Mouse (Mus musculus) CH12.LX (cell line): Measurements from ENCODE around the gene Csrnp1. TPM values are rescaled to one million over a fixed set of nuclear protein-coding genes. Genes with fewer than 3 reads are reported as not detected.

Source experiments
- DNase-seq: peaks from one replicate; pipeline ENCODE4 v3.0.0-alpha.2; 2013; ENCODE audit errors: extremely low read depth
- H3K27ac ChIP-seq: 2 replicates; pipeline ENCODE4 v1.5.1; 2012; ENCODE audit warnings: low read depth, mild to moderate bottlenecking, control low read depth, moderate library complexity; ENCODE audit not compliant: insufficient read depth
- H3K27me3 ChIP-seq: replicated peaks from 2 replicates; pipeline ENCODE3; 2012; ENCODE audit warnings: inconsistent platforms
- H3K36me3 ChIP-seq, 2 experiments: replicated peaks in 1 of 2; 2 replicates each; pipeline versions ENCODE3 to v1.6.1; 2012; ENCODE audit warnings: inconsistent platforms in 1 of 2, low read length in 1 of 2, mild to moderate bottlenecking in 1 of 2, mixed read lengths in 1 of 2, moderate library complexity in 1 of 2; ENCODE audit not compliant: control insufficient read depth in 1 of 2, insufficient read depth in 1 of 2
- H3K4me1 ChIP-seq, 2 experiments: 2 replicates each; pipeline ENCODE4 v1.6.1; 2012; ENCODE audit warnings: inconsistent platforms in 1 of 2, moderate library complexity in 1 of 2; ENCODE audit not compliant: insufficient read depth in 2 of 2, control insufficient read depth in 1 of 2
- H3K4me2 ChIP-seq: 2 replicates; pipeline ENCODE4 v1.6.1; 2012; ENCODE audit warnings: low read depth, mild to moderate bottlenecking, control low read depth; ENCODE audit not compliant: poor library complexity, insufficient read depth, severe bottlenecking
- H3K4me3 ChIP-seq, 3 experiments: fragments of 150-350 bp in 1 of 3; sonication (generic) in 1 of 3; replicated peaks in 1 of 3; 2 replicates each; pipeline versions ENCODE3 to v1.5.1; 2011 to 2012; ENCODE audit warnings: low read depth in 2 of 3, low read length in 2 of 3, mild to moderate bottlenecking in 2 of 3, moderate library complexity in 2 of 3, control low read depth in 1 of 3, improper control_type of control experiment in 1 of 3, inconsistent platforms in 1 of 3, mixed read lengths in 1 of 3; ENCODE audit not compliant: poor library complexity in 1 of 3
- H3K79me2 ChIP-seq: replicated peaks from 2 replicates; pipeline ENCODE4 v1.6.1; 2012; ENCODE audit warnings: mild to moderate bottlenecking, moderate library complexity; ENCODE audit not compliant: control insufficient read depth, poor library complexity, insufficient read depth, severe bottlenecking; ENCODE audit errors: extremely low read depth
- H3K9ac ChIP-seq: 2 replicates; pipeline ENCODE4 v1.6.1; 2012; ENCODE audit warnings: low read depth, mild to moderate bottlenecking, control low read depth, moderate library complexity; ENCODE audit not compliant: insufficient read depth
- H3K9me3 ChIP-seq: replicated peaks from 2 replicates; pipeline ENCODE3; 2012; ENCODE audit warnings: low read length, inconsistent platforms, mixed read lengths
- CHD1 ChIP-seq: IDR thresholded peaks from 2 replicates; pipeline ENCODE4 v1.6.1; 2012; ENCODE audit warnings: low read depth, low read length, improper control_type of control experiment, inconsistent platforms
- CHD2 ChIP-seq: IDR thresholded peaks from 2 replicates; pipeline ENCODE4 v1.6.1; 2011; ENCODE audit warnings: low read length, improper control_type of control experiment
- E2F4 ChIP-seq: IDR thresholded peaks from 2 replicates; pipeline ENCODE4 v1.6.1; 2011; ENCODE audit warnings: low read depth, low read length, improper control_type of control experiment; ENCODE audit not compliant: insufficient replicate concordance
- ETS1 ChIP-seq: conservative IDR thresholded peaks from 2 replicates; pipeline ENCODE4 v1.6.1; 2012; ENCODE audit warnings: low read depth, mild to moderate bottlenecking, inconsistent platforms, low read length, improper control_type of control experiment, moderate library complexity
- HCFC1 ChIP-seq: IDR thresholded peaks from 2 replicates; pipeline ENCODE4 v1.6.1; 2012; ENCODE audit warnings: low read depth, mild to moderate bottlenecking, inconsistent platforms, low read length, improper control_type of control experiment
- IRF4 ChIP-seq: IDR thresholded peaks from 2 replicates; pipeline ENCODE4 v1.6.1; 2014; ENCODE audit warnings: low read depth, mild to moderate bottlenecking, inconsistent platforms, low read length, improper control_type of control experiment
- JUND ChIP-seq: conservative IDR thresholded peaks from 2 replicates; pipeline ENCODE4 v1.6.1; 2011; ENCODE audit warnings: low read depth, low read length, improper control_type of control experiment
- KAT2A ChIP-seq: IDR thresholded peaks from 2 replicates; pipeline ENCODE4 v1.6.1; 2012; ENCODE audit warnings: low read length, improper control_type of control experiment, inconsistent platforms; ENCODE audit not compliant: insufficient replicate concordance
- MAFK ChIP-seq: IDR thresholded peaks from 2 replicates; pipeline ENCODE4 v1.6.1; 2011; ENCODE audit warnings: low read length, improper control_type of control experiment; ENCODE audit not compliant: insufficient replicate concordance
- MAZ ChIP-seq: IDR thresholded peaks from 2 replicates; pipeline ENCODE4 v1.6.1; 2012; ENCODE audit warnings: low read depth, mild to moderate bottlenecking, inconsistent platforms, low read length, improper control_type of control experiment, moderate library complexity
- MEF2A ChIP-seq: IDR thresholded peaks from 2 replicates; pipeline ENCODE4 v1.6.1; 2014; ENCODE audit warnings: low read depth, mild to moderate bottlenecking, inconsistent platforms, low read length, improper control_type of control experiment, borderline replicate concordance
- MXI1 ChIP-seq: IDR thresholded peaks from 2 replicates; pipeline ENCODE4 v1.6.1; 2011; ENCODE audit warnings: mild to moderate bottlenecking, low read depth, low read length, improper control_type of control experiment
- MYC ChIP-seq: IDR thresholded peaks from 2 replicates; pipeline ENCODE4 v1.6.1; 2011; ENCODE audit warnings: low read depth, mild to moderate bottlenecking, improper control_type of control experiment, low read length
- NELFE ChIP-seq: IDR thresholded peaks from 2 replicates; pipeline ENCODE4 v1.6.1; 2011; ENCODE audit warnings: low read depth, low read length, improper control_type of control experiment
- NRF1 ChIP-seq: IDR thresholded peaks from 2 replicates; pipeline ENCODE4 v1.6.1; 2014; ENCODE audit warnings: low read depth, mild to moderate bottlenecking, inconsistent platforms, low read length, improper control_type of control experiment, moderate library complexity
- PAX5 ChIP-seq: IDR thresholded peaks from 2 replicates; pipeline ENCODE4 v1.6.1; 2012; ENCODE audit warnings: low read length, inconsistent platforms, mixed read lengths
- POLR2A ChIP-seq: IDR thresholded peaks from 2 replicates; pipeline ENCODE4 v1.6.1; 2011; ENCODE audit warnings: low read depth, mild to moderate bottlenecking, improper control_type of control experiment, low read length
- POLR2AphosphoS2 ChIP-seq: IDR thresholded peaks from 2 replicates; pipeline ENCODE4 v1.6.1; 2011; ENCODE audit warnings: low read depth, low read length, improper control_type of control experiment
- RAD21 ChIP-seq: IDR thresholded peaks from 2 replicates; pipeline ENCODE4 v1.6.1; 2011; ENCODE audit warnings: low read depth, mild to moderate bottlenecking, low read length, improper control_type of control experiment, moderate library complexity
- RCOR1 ChIP-seq: conservative IDR thresholded peaks from 2 replicates; pipeline ENCODE4 v1.6.1; 2012; ENCODE audit warnings: low read depth, mild to moderate bottlenecking, inconsistent platforms, low read length, improper control_type of control experiment
- SMC3 ChIP-seq: IDR thresholded peaks from 2 replicates; pipeline ENCODE4 v1.6.1; 2011; ENCODE audit warnings: low read depth, low read length, improper control_type of control experiment
- TBP ChIP-seq: conservative IDR thresholded peaks from 2 replicates; pipeline ENCODE4 v1.6.1; 2011; ENCODE audit warnings: low read depth, low read length, improper control_type of control experiment
- TCF12 ChIP-seq: IDR thresholded peaks from 2 replicates; pipeline ENCODE4 v1.6.1; 2014; ENCODE audit warnings: low read depth, mild to moderate bottlenecking, inconsistent platforms, low read length, improper control_type of control experiment
- UBTF ChIP-seq: IDR thresholded peaks from 2 replicates; pipeline ENCODE4 v1.6.1; 2012; ENCODE audit warnings: low read depth, mild to moderate bottlenecking, inconsistent platforms, low read length, improper control_type of control experiment, moderate library complexity
- USF2 ChIP-seq: conservative IDR thresholded peaks from 2 replicates; pipeline ENCODE4 v1.6.1; 2011; ENCODE audit warnings: low read depth, low read length, improper control_type of control experiment
- ZC3H11A ChIP-seq: IDR thresholded peaks from 2 replicates; pipeline ENCODE4 v1.6.1; 2012; ENCODE audit warnings: low read depth, mild to moderate bottlenecking, inconsistent platforms, low read length, improper control_type of control experiment
- ZMIZ1 ChIP-seq: IDR thresholded peaks from 2 replicates; pipeline ENCODE4 v1.6.1; 2012; ENCODE audit warnings: low read depth, mild to moderate bottlenecking, inconsistent platforms, low read length, improper control_type of control experiment
- ZNF384 ChIP-seq: IDR thresholded peaks from 2 replicates; pipeline ENCODE4 v1.6.1; 2012; ENCODE audit warnings: low read depth, low read length, improper control_type of control experiment, inconsistent platforms
- dilution Hi-C: fragments of 300-500 bp; cut with MboI; formaldehyde crosslinking; loops from 2 replicates; pipeline ENCODE4 v1.14.3; 2020; ENCODE audit warnings: low sequenced_read_pairs; ENCODE audit not compliant: extremely low pct_unique_long_range_greater_than_20kb, extremely low pct_ligation_motif_present
- in situ Hi-C: fragments of 300-500 bp; cut with MboI; formaldehyde crosslinking; loops from 3 replicates; pipeline ENCODE4 v1.14.3; 2019; ENCODE audit warnings: low sequenced_read_pairs, low pct_ligation_motif_present, low pct_unique_long_range_greater_than_20kb, mixed read lengths
- polyA plus RNA-seq: library from polyadenylated mRNA; unstranded; fragments of >175 nt; gene quantifications from 2 replicates; pipeline ENCODE4 v1.2.1, GENCODE M21; 2012; ENCODE audit warnings: low read depth; ENCODE audit not compliant: insufficient read length
- total RNA-seq, 2 experiments: library from RNA; depleted of rRNA; stranded (reverse); fragments of 300-350 nt in 1 of 2; fragments of >200 nt in 1 of 2; gene quantifications; 2 replicates each; pipeline ENCODE4 v1.2.3; 2012 to 2014

Gene Csrnp1
- total RNA-seq (2012; rRNA removed) (15.5 and 15.7 TPM in 2 replicates), total RNA-seq (2014; rRNA removed) (5.7 and 8.6 TPM in 2 replicates), polyA plus RNA-seq (7.8 and 8.1 TPM in 2 replicates)

- dilution Hi-C loops, result no loop called here
- no peak for TF ChIP-seq RCOR1
- no peak for TF ChIP-seq IRF4
- TF ChIP-seq E2F4, result no peak
- TF ChIP-seq MXI1, result no peak
- no peak for TF ChIP-seq ETS1
- TF ChIP-seq SMC3, result no peak
- no peak for TF ChIP-seq NRF1
- TF ChIP-seq NELFE, result no peak
- no peak for TF ChIP-seq MYC
- TF ChIP-seq PAX5, result no peak
- no peak for TF ChIP-seq CHD2
- TF ChIP-seq ZC3H11A, result no peak
- no peak for TF ChIP-seq MAZ
- TF ChIP-seq RAD21, result no peak
- TF ChIP-seq TBP, result no peak
- TF ChIP-seq JUND, result no peak
- in situ Hi-C loops, result no loop called here
Measured at GRCm38 (mm10) chr9:119984536-119985011, at the start of gene Csrnp1. Gene Csrnp1 (minus strand): TSS chr9:119984658.

GRCm38 (mm10) chr9:120032710-120033109 is 48.3 kb upstream of the Csrnp1 start:
- no peaks in the 10 kb centered on the region for H3K79me2 ChIP-seq
- DNase-seq, result no peak
- no peak overlapping the region for H3K4me3 ChIP-seq
- H3K27me3 ChIP-seq, result peaks cover 9% of the 10 kb centered on the region
- no peaks in the 10 kb centered on the region for H3K4me1 ChIP-seq
- H3K9me3 ChIP-seq, result no peaks in the 10 kb centered on the region
- H3K9ac ChIP-seq, result no peak overlapping the region
- dilution Hi-C loops (no loop called here), in situ Hi-C loops (no loop called here)
- H3K4me2 ChIP-seq, result no peak overlapping the region
- TF ChIP-seq TCF12 (no peak), TBP (no peak), NELFE (no peak), CHD2 (no peak), MEF2A (no peak), POLR2AphosphoS2 (no peak), POLR2A (no peak), CHD1 (no peak), USF2 (no peak), SMC3 (no peak), JUND (no peak), MAFK (no peak), UBTF (no peak), HCFC1 (no peak), MAZ (no peak), E2F4 (no peak), KAT2A (no peak), ZMIZ1 (no peak), ZNF384 (no peak)
- no peaks in the 10 kb centered on the region for H3K36me3 ChIP-seq
- no peak overlapping the region for H3K27ac ChIP-seq

More at GRCm38 (mm10) chr9:119984536-119985011, at the start of gene Csrnp1:
- DNase-seq, result no peak
- Histone ChIP-seq H3K4me1 (peaks cover 13 to 50% of the 10 kb centered on the region in 2 experiments), H3K27ac (peak within 1 kb of the TSS; percentile 48), H3K36me3 (no peaks in the 10 kb centered on the region), H3K9me3 (no peaks in the 10 kb centered on the region), H3K9ac (peak within 1 kb of the TSS; percentile 46; the same call in 1 of the 2 replicates), H3K4me2 (peak within 1 kb of the TSS; percentile 89), H3K79me2 (peaks cover 17% of the 10 kb centered on the region), H3K4me3 (peak within 1 kb of the TSS; percentile 73 to 90 (median 79)), H3K27me3 (peaks cover 6% of the 10 kb centered on the region)
